Comparison of ENCODE assay signal across 8 mouse cellular contexts in genomic region chr8:105276292-105277120, GRCm38 (mm10). TPM values are rescaled to one million over a fixed set of nuclear protein-coding genes. Genes with fewer than 3 reads are reported as not detected.
DNase-seq lines count a peak whose midpoint lies in the region; ATAC-seq and TF ChIP-seq lines count a peak whose summit lies in the region.

No protein-coding gene starts in this region.

- H3K27ac ChIP-seq in forebrain, embryonic 14.5 days (ENCODE audit: low read depth, low read length) = no peak overlapping the region
- no peak overlapping the region for H3K27ac ChIP-seq in hindbrain, embryonic 13.5 days
- H3K27ac ChIP-seq in liver, adult 2 months (replicated peaks; ENCODE audit: insufficient read depth, low read depth, low read length) = no peak overlapping the region
- 0 out of 2 replicates have a peak overlapping the region, but pooled peaks have one; percentile 38 for H3K27ac ChIP-seq in midbrain, postnatal 0 days (ENCODE audit: low read depth, low read length)

- ATAC-seq in forebrain, embryonic 14.5 days = peak; percentile 69
- ATAC-seq in hindbrain, embryonic 13.5 days (ENCODE audit: low FRiP score) = peak; percentile 59
- ATAC-seq in midbrain, postnatal 0 days (ENCODE audit: low FRiP score) = peak; percentile 65

- H3K4me2 ChIP-seq in forebrain, embryonic 14.5 days (ENCODE audit: low read length) = peak overlapping the region; percentile 86
- H3K4me2 ChIP-seq in hindbrain, embryonic 13.5 days = peak overlapping the region; percentile 74
- H3K4me2 ChIP-seq in midbrain, postnatal 0 days (ENCODE audit: low read depth, low read length, poor library complexity, severe bottlenecking) = peak overlapping the region; percentile 89

- no peaks in the 10 kb centered on the region for H3K9me3 ChIP-seq in forebrain, embryonic 14.5 days (replicated peaks; ENCODE audit: control insufficient read depth, low read length)
- no peaks in the 10 kb centered on the region for H3K9me3 ChIP-seq in hindbrain, embryonic 13.5 days
- no peaks in the 10 kb centered on the region for H3K9me3 ChIP-seq in midbrain, postnatal 0 days (ENCODE audit: low read length)

- no peak for TF ChIP-seq POLR2A in liver, adult 2 months (IDR thresholded peaks at IDR 0.05; ENCODE audit: extremely low read depth, insufficient read depth, low read length)

- peak overlapping the region; percentile 38 for H3K4me3 ChIP-seq in forebrain, embryonic 14.5 days (ENCODE audit: low read depth, low read length)
- H3K4me3 ChIP-seq in hindbrain, embryonic 13.5 days = peak overlapping the region; percentile 42
- peak overlapping the region; percentile 48; the same call in 1 of the 2 replicates for H3K4me3 ChIP-seq in liver, adult 2 months (ENCODE audit: insufficient read depth, low read depth, low read length)
- H3K4me3 ChIP-seq in midbrain, postnatal 0 days (ENCODE audit: low read depth, low read length) = peak overlapping the region; percentile 47

- TF ChIP-seq CTCF in liver, adult 2 months (IDR thresholded peaks at IDR 0.05; ENCODE audit: low read depth, low read length) = no peak
- no peak for TF ChIP-seq CTCF in midbrain, postnatal 0 days (IDR thresholded peaks at IDR 0.05)

- peak overlapping the region; percentile 56 for H3K9ac ChIP-seq in forebrain, embryonic 14.5 days (ENCODE audit: low read length)
- H3K9ac ChIP-seq in hindbrain, embryonic 13.5 days = peak overlapping the region; percentile 63
- H3K9ac ChIP-seq in liver, adult 2 months (ENCODE audit: low read depth, low read length) = peak overlapping the region; percentile 55; the same call in 1 of the 2 replicates
- peak overlapping the region; percentile 60 for H3K9ac ChIP-seq in midbrain, postnatal 0 days (replicated peaks; ENCODE audit: low read length, poor library complexity, severe bottlenecking)

- DNase-seq in cerebellum, adult 9-10 months = peak; percentile 39
- DNase-seq in cerebellum, adult 8-10 months = no peak
- DNase-seq in adrenal gland, adult 2 months = peak; percentile 69
- DNase-seq in forebrain, embryonic 14.5 days (ENCODE audit: low spot score) = peak; percentile 66
- DNase-seq in liver, adult 2 months (ENCODE audit: extremely low read depth, low read depth, low spot score) = no peak
- no peak for DNase-seq in midbrain, postnatal 0 days (ENCODE audit: low spot score)
- peak; percentile 64 for DNase-seq in yolk sac, embryonic 10.5 days (ENCODE audit: low spot score)

- no peaks in the 10 kb centered on the region for H3K79me2 ChIP-seq in liver, adult 2 months (ENCODE audit: control insufficient read depth, insufficient read depth, low read length)

- H3K4me1 ChIP-seq in forebrain, embryonic 14.5 days (ENCODE audit: control insufficient read depth, insufficient read depth, low read length) = peaks cover 12% of the 10 kb centered on the region
- peaks cover 27% of the 10 kb centered on the region for H3K4me1 ChIP-seq in hindbrain, embryonic 13.5 days (replicated peaks)
- peaks cover 4% of the 10 kb centered on the region for H3K4me1 ChIP-seq in liver, adult 2 months (ENCODE audit: control insufficient read depth, insufficient read depth, low read length)
- peaks cover 14% of the 10 kb centered on the region for H3K4me1 ChIP-seq in midbrain, postnatal 0 days (ENCODE audit: insufficient read depth, low read length)

- H3K27me3 ChIP-seq in forebrain, embryonic 14.5 days (replicated peaks; ENCODE audit: control insufficient read depth, insufficient read depth, low read length) = peaks cover 77% of the 10 kb centered on the region
- peaks cover 95% of the 10 kb centered on the region for H3K27me3 ChIP-seq in hindbrain, embryonic 13.5 days
- H3K27me3 ChIP-seq in liver, adult 2 months (ENCODE audit: control insufficient read depth, insufficient read depth, low read length) = no peaks in the 10 kb centered on the region
- H3K27me3 ChIP-seq in midbrain, postnatal 0 days (ENCODE audit: insufficient read depth, low read length) = peaks cover 31% of the 10 kb centered on the region

- H3K36me3 ChIP-seq in forebrain, embryonic 14.5 days (ENCODE audit: control insufficient read depth, insufficient read depth, low read length) = peaks cover 14% of the 10 kb centered on the region
- peaks cover 19% of the 10 kb centered on the region for H3K36me3 ChIP-seq in hindbrain, embryonic 13.5 days
- H3K36me3 ChIP-seq in liver, adult 2 months (ENCODE audit: control insufficient read depth, insufficient read depth, low read length) = no peaks in the 10 kb centered on the region
- H3K36me3 ChIP-seq in midbrain, postnatal 0 days (ENCODE audit: insufficient read depth, low read length) = peaks cover 13% of the 10 kb centered on the region

- 3% methylated on average over 30 of the region's 30 CpGs for WGBS in forebrain, embryonic 14.5 days
- 3% methylated on average over 30 of the region's 30 CpGs for WGBS in hindbrain, embryonic 13.5 days
- WGBS in liver, adult 2 months = 15% methylated on average over 30 of the region's 30 CpGs
- WGBS in midbrain, postnatal 0 days = 4% methylated on average over 30 of the region's 30 CpGs

RNA-seq across cellular contexts. Expression of gene Nol3, which starts 0.6 kb away (rescaled TPM):
- 10 to 100 TPM in 1 of 2 experiments, 1 to 10 TPM in 1; 6.2 to 10.3 TPM for total RNA-seq in adrenal gland, adult 2 months (2021)
- 4.4 and 5.3 TPM in 2 replicates for polyA plus RNA-seq in adrenal gland, adult 2 months (2012; rRNA removed)
- polyA plus RNA-seq in forebrain, embryonic 14.5 days (2014; fragmentation: Nextera tagmentation; extraction: Ambion mirVana) = 2.9 and 3.0 TPM in 2 replicates
- polyA plus RNA-seq in hindbrain, embryonic 13.5 days (2015; fragmentation: Nextera tagmentation; extraction: Ambion mirVana) = 3.9 and 4.5 TPM in 2 replicates
- 0.27 and 0.37 TPM in 2 replicates for total RNA-seq in liver, adult 2 months (2014; rRNA removed)
- polyA plus RNA-seq in liver, adult 2 months (2012; rRNA removed) = 0.40 and 0.43 TPM in 2 replicates
- total RNA-seq in midbrain, postnatal 0 days (2014; rRNA removed) = 2.0 and 2.3 TPM in 2 replicates
- 6.5 and 8.1 TPM in 2 replicates for polyA plus RNA-seq in midbrain, postnatal 0 days (2015; fragmentation: Nextera tagmentation; extraction: Ambion mirVana)

RNA-seq across cellular contexts. Expression of gene Hsf4, which starts 6.9 kb away (rescaled TPM):
- 1 to 10 TPM; 2.3 TPM for total RNA-seq in adrenal gland, adult 2 months (2021)
- polyA plus RNA-seq in adrenal gland, adult 2 months (2012; rRNA removed) = 1.8 and 2.3 TPM in 2 replicates
- polyA plus RNA-seq in forebrain, embryonic 14.5 days (2014; fragmentation: Nextera tagmentation; extraction: Ambion mirVana) = 0.14 and 0.37 TPM in 2 replicates
- polyA plus RNA-seq in hindbrain, embryonic 13.5 days (2015; fragmentation: Nextera tagmentation; extraction: Ambion mirVana) = 0.27 and 0.44 TPM in 2 replicates
- 4.4 and 4.8 TPM in 2 replicates for total RNA-seq in liver, adult 2 months (2014; rRNA removed)
- polyA plus RNA-seq in liver, adult 2 months (2012; rRNA removed) = 9.4 and 11.0 TPM in 2 replicates
- total RNA-seq in midbrain, postnatal 0 days (2014; rRNA removed) = 0.33 TPM in 1 of 2 replicates, not detected in the other
- polyA plus RNA-seq in midbrain, postnatal 0 days (2015; fragmentation: Nextera tagmentation; extraction: Ambion mirVana) = 0.43 and 0.59 TPM in 2 replicates

RNA-seq across cellular contexts. Expression of gene Fbxl8, which starts 12.1 kb away (rescaled TPM):
- 1 to 10 TPM; 3.3 to 4.0 TPM for total RNA-seq in adrenal gland, adult 2 months (2021)
- 10.4 and 11.5 TPM in 2 replicates for polyA plus RNA-seq in adrenal gland, adult 2 months (2012; rRNA removed)
- polyA plus RNA-seq in forebrain, embryonic 14.5 days (2014; fragmentation: Nextera tagmentation; extraction: Ambion mirVana) = 0.50 and 0.85 TPM in 2 replicates
- 1.1 and 1.2 TPM in 2 replicates for polyA plus RNA-seq in hindbrain, embryonic 13.5 days (2015; fragmentation: Nextera tagmentation; extraction: Ambion mirVana)
- 1.9 and 3.4 TPM in 2 replicates for total RNA-seq in liver, adult 2 months (2014; rRNA removed)
- 6.7 and 7.3 TPM in 2 replicates for polyA plus RNA-seq in liver, adult 2 months (2012; rRNA removed)
- 0.52 and 0.77 TPM in 2 replicates for total RNA-seq in midbrain, postnatal 0 days (2014; rRNA removed)
- polyA plus RNA-seq in midbrain, postnatal 0 days (2015; fragmentation: Nextera tagmentation; extraction: Ambion mirVana) = 0.83 and 0.85 TPM in 2 replicates

RNA-seq across cellular contexts. Expression of gene Tradd, which starts 12.1 kb away (rescaled TPM):
- total RNA-seq in adrenal gland, adult 2 months (2021) = 10 to 100 TPM; 11.7 to 12.4 TPM
- polyA plus RNA-seq in adrenal gland, adult 2 months (2012; rRNA removed) = 26.3 and 26.5 TPM in 2 replicates
- 14.8 and 21.8 TPM in 2 replicates for polyA plus RNA-seq in forebrain, embryonic 14.5 days (2014; fragmentation: Nextera tagmentation; extraction: Ambion mirVana)
- polyA plus RNA-seq in hindbrain, embryonic 13.5 days (2015; fragmentation: Nextera tagmentation; extraction: Ambion mirVana) = 19.9 and 21.1 TPM in 2 replicates
- 11.8 and 12.3 TPM in 2 replicates for total RNA-seq in liver, adult 2 months (2014; rRNA removed)
- polyA plus RNA-seq in liver, adult 2 months (2012; rRNA removed) = 16.1 and 18.6 TPM in 2 replicates
- total RNA-seq in midbrain, postnatal 0 days (2014; rRNA removed) = 7.5 and 8.3 TPM in 2 replicates
- 7.4 and 8.0 TPM in 2 replicates for polyA plus RNA-seq in midbrain, postnatal 0 days (2015; fragmentation: Nextera tagmentation; extraction: Ambion mirVana)

RNA-seq across cellular contexts. Expression of gene 4931428F04Rik, which starts 13.2 kb away (rescaled TPM):
- 1 to 10 TPM; 1.8 to 3.4 TPM for total RNA-seq in adrenal gland, adult 2 months (2021)
- polyA plus RNA-seq in adrenal gland, adult 2 months (2012; rRNA removed) = 3.4 and 4.1 TPM in 2 replicates
- polyA plus RNA-seq in forebrain, embryonic 14.5 days (2014; fragmentation: Nextera tagmentation; extraction: Ambion mirVana) = 67.9 and 69.5 TPM in 2 replicates
- polyA plus RNA-seq in hindbrain, embryonic 13.5 days (2015; fragmentation: Nextera tagmentation; extraction: Ambion mirVana) = 114 and 119 TPM in 2 replicates
- total RNA-seq in liver, adult 2 months (2014; rRNA removed) = 0.46 and 1.0 TPM in 2 replicates
- 0.92 and 1.7 TPM in 2 replicates for polyA plus RNA-seq in liver, adult 2 months (2012; rRNA removed)
- total RNA-seq in midbrain, postnatal 0 days (2014; rRNA removed) = 63.6 and 79.2 TPM in 2 replicates
- polyA plus RNA-seq in midbrain, postnatal 0 days (2015; fragmentation: Nextera tagmentation; extraction: Ambion mirVana) = 131 and 132 TPM in 2 replicates

Comparison
In these comparisons a context has a peak if more than half of its experiments do, and no peak if none do; other contexts are left out.
1. DNase-seq: peak in cerebellum, adult 9-10 months (single experiment), adrenal gland, adult 2 months (single experiment), forebrain, embryonic 14.5 days (single experiment) and yolk sac, embryonic 10.5 days (single experiment); none in cerebellum, adult 8-10 months (single experiment), liver, adult 2 months (single experiment) and midbrain, postnatal 0 days (single experiment).
2. Peak in every context shown above with its lines, with median percentiles within 50 percentile points of each other: ATAC-seq, H3K4me2 ChIP-seq, H3K4me3 ChIP-seq and H3K9ac ChIP-seq.